Mouse (Mus musculus) erythroid progenitor cell, adult 5-6 weeks (primary cell): Measurements from ENCODE around the gene Hsd3b2. TPM values are rescaled to one million over a fixed set of nuclear protein-coding genes. Genes with fewer than 3 reads are reported as not detected.
"Not testable (repeated sequence)": the region's sequence is repeated elsewhere in the genome, so short reads cannot be mapped to it uniquely, and the experiment has no call there.

ENCODE experiments used
- ATAC-seq: replicated peaks from 2 replicates; pipeline ENCODE4 v1.8.0; 2016; ENCODE audit warnings: moderate number of reproducible peaks, mild to moderate bottlenecking, moderate TSS enrichment, inconsistent platforms; ENCODE audit not compliant: poor library complexity, low FRiP score, severe bottlenecking
- total RNA-seq, 2 experiments: library from RNA; stranded (forward) in 1 of 2; stranded (reverse) in 1 of 2; fragments of 150-400 nt in 1 of 2; fragments of 186-747, 209-891 nt in 1 of 2; gene quantifications; 2 replicates each; pipeline versions ENCODE4 v1.2.3 to v1.2.4; 2015 to 2017; ENCODE audit warnings: low replicate concordance in 2 of 2

Hsd3b2 gene
- total RNA-seq (2015; ENCODE audit: low replicate concordance) (not detected in 2 replicates), total RNA-seq (2017; ENCODE audit: low replicate concordance) (not detected in 2 replicates)

DNA sequence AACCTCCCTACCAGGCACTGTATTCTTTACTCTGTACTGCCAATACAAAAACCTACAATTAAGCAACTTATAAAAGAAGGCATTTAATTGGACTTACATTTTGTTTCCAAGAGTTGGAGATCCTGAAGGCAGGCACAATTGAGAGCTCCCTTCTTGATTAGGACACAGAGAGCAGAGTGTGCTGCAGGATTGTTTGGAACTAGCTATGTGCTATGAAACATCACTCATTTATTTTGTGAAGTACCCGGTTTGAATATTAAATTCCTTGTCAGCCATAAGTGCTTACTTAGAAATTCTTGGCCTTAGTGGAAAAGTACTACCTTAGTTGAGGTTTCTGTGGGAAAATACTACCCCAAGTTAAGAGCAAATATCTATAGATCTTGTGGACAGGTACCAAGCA is at the start of gene Hsd3b2:
Hsd3b2 (minus strand) TSS at position 168 of the 400 bp plus-strand sequence.
- no peak for ATAC-seq

DNA sequence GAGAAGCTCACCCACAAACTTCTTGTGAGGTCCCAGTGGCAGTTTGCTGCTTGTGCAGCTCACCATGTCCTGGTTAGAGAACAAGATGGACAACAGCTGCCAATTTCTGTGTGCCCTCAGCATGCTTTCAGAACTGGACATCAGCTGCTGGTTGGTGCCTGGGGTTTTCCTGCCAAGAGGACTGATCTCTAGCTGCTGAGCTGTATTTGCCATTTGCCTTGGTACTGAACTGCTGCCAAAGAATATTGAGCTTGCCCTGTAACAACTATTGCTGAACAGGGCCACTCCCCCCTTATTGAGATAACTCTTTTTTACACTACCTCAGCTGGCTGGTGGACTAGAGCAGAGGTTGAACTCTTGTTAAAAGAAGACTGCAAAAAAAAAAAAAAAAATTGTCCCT is 39.8 kb upstream of the Hsd3b2 start:
- no peak for ATAC-seq

DNA sequence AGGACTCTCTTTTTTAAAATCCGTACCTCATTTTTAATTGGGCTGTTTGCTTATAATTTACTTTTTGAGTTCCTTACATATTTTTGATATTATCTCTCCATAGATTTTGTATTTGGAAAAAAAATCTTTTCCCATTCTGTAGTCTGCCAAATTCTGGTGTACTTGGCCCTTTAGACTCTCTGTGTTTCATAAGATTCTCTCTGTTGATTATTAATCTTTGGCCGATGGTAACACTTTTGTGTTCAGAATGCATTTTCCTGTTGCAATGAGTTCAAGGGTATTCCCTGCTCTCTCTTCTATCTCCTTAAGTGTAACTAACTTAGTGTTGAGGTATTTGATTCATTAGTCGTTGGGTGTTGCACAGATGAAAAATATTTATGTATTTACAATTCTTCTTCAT is 32.5 kb upstream of the Hsd3b2 start:
- ATAC-seq = no peak

DNA sequence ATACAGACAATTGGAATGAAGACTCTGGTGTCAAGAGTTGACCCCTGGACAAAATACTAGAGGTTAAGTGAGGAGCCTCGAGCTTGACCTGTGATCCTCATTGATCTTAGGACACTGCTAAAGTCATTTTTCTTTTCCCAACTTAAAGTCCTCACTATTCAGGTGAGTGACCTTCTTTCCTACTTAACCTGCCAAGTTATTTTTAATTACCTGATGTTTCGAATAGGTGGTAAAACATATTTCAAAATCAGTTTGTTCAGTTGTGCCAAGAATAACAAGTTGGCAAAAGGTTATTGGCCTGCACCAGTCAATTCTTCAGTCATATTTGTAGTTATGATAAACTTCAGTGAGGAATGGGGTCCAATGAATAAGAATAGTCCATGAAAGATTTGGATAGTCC is 27.8 kb upstream of the Hsd3b2 start:
- ATAC-seq = no peak

- ATAC-seq = not testable (repeated sequence)
Measured at GRCm38 (mm10) chr3:98741043-98741442, 16.7 kb upstream of the Hsd3b2 start.

DNA sequence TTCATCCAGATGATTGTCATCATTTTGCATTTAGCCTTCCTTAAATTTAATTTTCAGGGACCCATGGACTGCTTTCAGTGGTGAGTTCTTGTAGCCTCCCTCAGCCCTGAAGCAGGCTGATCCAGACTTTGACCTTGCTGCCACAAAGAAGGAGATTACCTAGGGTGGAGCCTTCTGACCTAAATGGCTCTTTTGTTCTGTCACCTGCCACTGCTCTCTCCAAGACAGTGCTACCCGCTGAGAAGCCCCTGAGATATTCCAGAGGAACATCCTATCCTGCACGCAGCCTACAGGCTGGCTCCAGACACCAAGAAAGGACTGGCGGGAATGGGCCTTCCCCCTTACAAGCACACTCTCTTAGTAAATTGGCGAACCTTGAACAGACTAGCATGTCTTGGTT is 10.0 kb upstream of the Hsd3b2 start:
- no peak for ATAC-seq

GRCm38 (mm10) chr3:98733724-98734123 is 9.4 kb upstream of the Hsd3b2 start:
- no peak for ATAC-seq

- no peak for ATAC-seq
Measured at GRCm38 (mm10) chr3:98726281-98726680, 1.9 kb upstream of the Hsd3b2 start.

DNA sequence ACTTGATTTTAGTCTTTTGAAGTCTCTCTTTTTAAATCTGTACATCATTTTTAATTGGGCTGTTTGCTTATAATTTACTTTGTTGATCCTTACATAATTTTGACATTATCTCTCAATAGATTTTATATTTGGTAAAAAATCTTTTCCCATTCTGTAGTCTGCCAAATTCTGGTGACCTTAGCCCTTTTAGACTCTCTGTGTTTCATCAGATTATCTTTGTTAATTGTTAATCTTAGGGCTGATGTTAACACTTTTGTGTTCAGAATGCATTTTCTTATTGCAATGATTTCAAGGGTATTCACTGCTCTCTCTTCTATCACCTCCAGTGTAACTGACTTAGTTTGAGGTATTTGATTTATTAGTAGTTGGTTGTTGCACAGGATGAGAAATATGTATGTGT is 3.6 kb downstream of the Hsd3b2 start:
- ATAC-seq = no peak

DNA sequence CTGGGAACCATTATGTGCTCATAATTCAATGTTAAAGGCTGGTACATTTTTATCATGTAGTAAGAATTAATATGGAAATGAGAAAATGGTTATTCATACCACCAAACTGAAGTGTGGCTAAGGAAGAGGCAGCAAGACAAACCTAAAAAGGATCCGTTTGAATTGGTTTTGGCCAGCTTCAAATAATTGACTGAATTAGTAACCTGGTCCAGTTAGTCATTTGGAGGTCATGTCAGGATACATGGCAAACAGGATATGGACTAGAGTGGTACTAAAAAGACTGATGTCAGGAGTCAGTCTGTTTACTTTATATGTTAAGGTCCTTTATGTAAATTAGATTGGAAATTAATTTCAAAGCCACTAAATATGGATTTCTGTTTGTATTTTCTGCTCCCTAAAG is 41.9 kb downstream of the Hsd3b2 start:
- no peak for ATAC-seq

DNA sequence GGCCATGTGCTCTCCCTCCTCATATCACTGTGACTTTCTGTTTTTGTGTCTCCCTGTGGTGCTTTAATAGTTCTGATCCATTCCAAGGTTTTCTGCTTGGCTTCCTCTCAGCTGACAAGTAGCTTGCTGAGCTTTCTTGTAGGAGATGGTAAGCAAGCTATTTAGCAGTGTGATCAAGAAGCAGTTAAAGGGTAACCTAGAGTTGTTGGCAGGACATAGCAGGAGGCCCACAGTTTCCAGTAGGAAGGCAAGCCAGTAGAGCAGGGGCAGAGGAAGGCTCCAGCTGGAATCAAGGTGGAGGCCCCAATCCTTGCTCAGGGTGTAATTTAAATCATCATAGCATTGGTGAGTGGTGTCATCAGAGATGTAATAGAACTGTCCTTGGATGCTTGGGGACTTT is 43.6 kb downstream of the Hsd3b2 start:
- no peak for ATAC-seq

Other genes starting within 250 kb of the Hsd3b2 start
- gene Hsd3b4, start 214.0 kb downstream of the Hsd3b2 start, total RNA-seq (2015; ENCODE audit: low replicate concordance) = not detected in 2 replicates
- gene Hsd3b4, start 214.0 kb downstream of the Hsd3b2 start, total RNA-seq (2017; ENCODE audit: low replicate concordance) = not detected in 2 replicates
- gene Gm10681, start 135.7 kb downstream of the Hsd3b2 start, total RNA-seq (2015; ENCODE audit: low replicate concordance) = not detected in 2 replicates
- not detected in 2 replicates for gene Gm10681, start 135.7 kb downstream of the Hsd3b2 start, total RNA-seq (2017; ENCODE audit: low replicate concordance)
- not detected in 2 replicates for gene Hsd3b5, start 94.3 kb downstream of the Hsd3b2 start, total RNA-seq (2015; ENCODE audit: low replicate concordance)
- not detected in 2 replicates for gene Hsd3b5, start 94.3 kb downstream of the Hsd3b2 start, total RNA-seq (2017; ENCODE audit: low replicate concordance)
- gene Hsd3b3, start 38.6 kb upstream of the Hsd3b2 start, total RNA-seq (2015; ENCODE audit: low replicate concordance) = not detected in 2 replicates
- gene Hsd3b3, start 38.6 kb upstream of the Hsd3b2 start, total RNA-seq (2017; ENCODE audit: low replicate concordance) = not detected in 2 replicates
- not detected in 2 replicates for gene Hsd3b6, start 89.9 kb upstream of the Hsd3b2 start, total RNA-seq (2015; ENCODE audit: low replicate concordance)
- not detected in 2 replicates for gene Hsd3b6, start 89.9 kb upstream of the Hsd3b2 start, total RNA-seq (2017; ENCODE audit: low replicate concordance)
- not detected in 2 replicates for gene Hsd3b1, start 135.3 kb upstream of the Hsd3b2 start, total RNA-seq (2015; ENCODE audit: low replicate concordance)
- not detected in 2 replicates for gene Hsd3b1, start 135.3 kb upstream of the Hsd3b2 start, total RNA-seq (2017; ENCODE audit: low replicate concordance)
- not detected in 2 replicates for gene Hao2, start 168.7 kb upstream of the Hsd3b2 start, total RNA-seq (2015; ENCODE audit: low replicate concordance)
- gene Hao2, start 168.7 kb upstream of the Hsd3b2 start, total RNA-seq (2017; ENCODE audit: low replicate concordance) = not detected in 2 replicates